Mouse (Mus musculus): ENCODE results near the gene Sycp1.

DNA sequence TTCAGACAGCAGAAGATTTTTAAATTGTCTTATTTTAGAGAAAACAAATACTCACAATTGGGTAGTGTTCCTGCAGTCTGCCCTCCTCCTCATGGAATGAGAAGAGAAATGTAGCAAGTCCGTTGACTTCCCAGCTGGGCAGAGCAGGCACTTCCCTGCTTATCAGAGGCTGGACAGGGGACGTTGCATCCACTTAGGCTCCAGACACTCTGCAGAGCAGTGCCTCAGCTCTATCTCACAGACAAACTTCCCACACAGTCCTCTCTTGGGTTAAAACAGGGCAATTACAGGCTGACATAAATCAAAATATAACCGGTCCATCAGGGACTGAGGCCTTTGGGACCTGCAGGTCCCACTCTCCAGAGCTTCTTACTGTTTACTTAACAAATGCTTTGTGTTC is 28.1 kb upstream of the Sycp1 start, which contains the start of gene Nr1h5:
- TF ChIP-seq CTCF (IDR thresholded peaks at IDR 0.05; ENCODE audit: low read depth) (no peak), EP300 (optimal IDR thresholded peaks at IDR 0.05) (no peak)

Data from stomach, postnatal 0 days (tissue).